Mouse (Mus musculus) spleen, embryonic (tissue): ENCODE measurements around the gene Ccl26.

Experiments used
- CTCF ChIA-PET: fragments of 350-600 bp; sonication (Branson Sonifier 250); formaldehyde crosslinking; loops from one replicate; lab custom pipeline; 2022; lab: Charles Lee

Ccl26 gene

DNA sequence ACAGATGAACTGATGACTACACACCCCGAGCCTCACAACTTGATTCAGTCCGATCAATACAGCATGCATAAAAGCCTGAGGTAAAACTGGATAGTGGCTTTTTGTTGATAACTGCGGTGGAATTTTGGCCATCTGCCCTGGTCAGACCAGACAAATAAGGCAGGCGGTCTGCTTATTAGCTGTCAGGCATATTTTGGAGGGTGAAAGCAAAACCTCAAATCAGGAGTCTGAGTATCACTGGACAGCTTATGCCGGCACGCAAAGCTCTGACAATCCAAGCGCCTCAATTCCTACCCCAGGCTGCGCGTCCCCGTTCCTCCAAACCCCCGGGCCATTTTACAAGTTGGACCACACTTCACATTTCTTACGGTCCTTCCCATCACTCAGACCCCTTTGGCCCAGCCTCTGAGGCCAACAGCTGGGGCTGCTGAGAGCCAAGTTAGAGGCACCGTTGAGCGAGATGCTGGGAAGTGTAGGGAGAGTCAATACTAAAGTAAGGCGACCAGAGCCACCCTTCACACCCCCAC, 19.3 kb downstream of the Ccl26 start:
- CTCF ChIA-PET, result no interaction called here

DNA sequence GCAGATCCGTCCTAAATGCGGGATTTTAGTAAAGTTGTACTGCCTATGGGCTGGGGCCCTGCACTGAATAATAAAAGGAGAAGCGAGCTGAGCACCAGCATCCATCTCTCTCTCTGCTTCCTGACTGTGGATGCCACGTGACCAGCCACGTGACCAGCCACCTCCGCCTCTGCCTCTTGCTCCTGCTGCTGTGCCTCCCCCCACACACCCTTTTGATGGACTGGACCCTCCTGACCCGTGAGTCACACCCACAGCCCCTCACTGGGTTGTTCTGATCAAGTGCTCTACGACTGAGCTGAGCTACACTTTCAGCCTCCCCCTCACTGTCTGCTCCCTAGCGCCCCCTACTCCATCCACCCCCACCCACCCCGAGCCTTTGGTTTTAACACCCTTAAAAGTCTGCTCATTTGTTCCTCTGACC, 25.6 kb downstream of the Ccl26 start:
- CTCF ChIA-PET, result interaction anchor here (0.6 kb wide), 3 partner anchors 51 to 878 kb away, joined by 3 to 5 read pairs (median 4); no protein-coding TSS in a partner anchor

DNA sequence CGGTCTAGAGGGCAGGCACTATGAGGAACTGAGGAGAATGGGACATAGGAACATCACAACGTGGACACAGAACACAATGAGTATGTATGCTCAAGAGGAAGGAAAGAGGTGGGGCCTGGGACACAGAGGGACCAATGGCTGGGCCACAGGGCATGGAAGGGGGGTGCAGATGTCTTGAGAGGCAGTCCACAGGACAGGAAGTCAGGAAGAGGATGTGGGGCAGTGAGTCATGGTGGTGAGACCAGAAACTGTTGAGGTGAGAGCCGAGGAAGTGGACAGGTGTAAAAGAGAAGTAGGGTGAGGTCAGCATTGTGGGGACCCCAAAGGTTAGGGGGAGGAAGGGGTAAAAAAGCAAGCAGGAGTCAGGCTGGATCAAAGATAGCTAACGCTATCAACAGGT, 26.0 kb downstream of the Ccl26 start:
- CTCF ChIA-PET, result interaction anchor here (0.6 kb wide), 1 partner anchor 879 kb away, joined by 3 read pairs; no protein-coding TSS in a partner anchor

DNA sequence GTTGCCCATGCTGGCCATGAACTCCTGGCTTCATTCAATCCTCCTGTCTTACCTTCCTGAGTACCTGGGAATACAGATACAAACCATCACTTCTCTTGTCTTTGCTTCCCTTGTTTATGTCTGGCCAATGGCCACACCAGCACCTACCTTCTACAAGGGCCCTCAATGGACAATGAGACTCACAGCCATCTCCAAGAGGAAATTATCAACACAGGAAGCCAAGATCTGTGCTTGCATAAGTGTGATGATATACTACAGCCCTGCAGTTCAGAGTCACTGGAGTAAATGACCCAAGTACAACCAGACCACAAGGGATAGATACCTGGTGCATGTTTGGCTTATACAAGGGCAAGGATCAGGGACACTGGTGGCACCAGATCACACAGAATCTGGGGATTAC, 27.5 kb downstream of the Ccl26 start:
- CTCF ChIA-PET, result no interaction called here

DNA sequence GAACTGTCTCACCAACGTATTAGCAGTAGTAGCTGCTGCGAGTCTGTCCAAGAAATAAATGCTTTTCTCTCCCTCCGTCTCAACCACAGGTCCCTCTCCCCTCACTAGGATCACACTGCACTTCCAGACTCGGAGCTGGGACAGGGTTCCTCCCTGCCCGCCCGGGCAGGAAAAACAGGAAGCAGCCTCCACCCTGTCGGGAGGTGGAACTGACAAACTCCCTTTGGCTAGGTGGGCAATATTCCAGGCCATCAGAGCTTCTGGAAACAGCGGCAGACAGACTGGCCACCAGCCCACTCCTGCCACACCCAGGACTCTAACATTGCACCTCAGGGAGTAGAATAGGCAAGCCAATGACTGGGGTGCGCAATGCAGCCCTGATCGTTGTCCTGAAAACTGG, 29.9 kb downstream of the Ccl26 start:
- CTCF ChIA-PET, result no interaction called here

DNA sequence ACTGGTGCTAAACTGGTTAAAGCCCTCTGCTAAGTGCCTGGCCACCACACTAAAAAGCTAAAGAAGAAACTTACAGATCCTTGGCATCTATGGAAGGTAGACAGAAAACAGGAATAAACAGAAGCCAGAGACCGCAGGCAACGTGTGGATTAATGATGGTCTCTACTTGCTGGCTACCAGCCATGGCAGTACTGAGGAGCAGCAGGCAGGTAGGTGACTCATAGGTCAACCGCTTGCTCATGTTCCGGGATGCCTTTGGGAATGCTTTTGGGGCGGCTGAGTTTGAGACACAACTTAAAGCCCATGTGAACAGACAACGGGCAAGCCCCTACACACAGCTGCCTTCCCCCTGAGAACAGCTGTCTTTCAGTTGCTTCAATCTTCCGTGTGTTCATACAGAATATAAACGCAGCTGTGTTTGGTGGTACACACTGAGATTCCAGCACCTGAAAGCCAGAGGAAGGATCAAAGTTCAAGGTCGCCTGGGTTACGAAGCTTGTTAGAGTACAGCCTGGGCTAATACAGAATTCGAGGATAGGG, 32.0 kb downstream of the Ccl26 start:
- CTCF ChIA-PET, result interaction anchor here (0.6 kb wide), 1 partner anchor 67 kb away, joined by 3 read pairs; no protein-coding TSS in a partner anchor

DNA sequence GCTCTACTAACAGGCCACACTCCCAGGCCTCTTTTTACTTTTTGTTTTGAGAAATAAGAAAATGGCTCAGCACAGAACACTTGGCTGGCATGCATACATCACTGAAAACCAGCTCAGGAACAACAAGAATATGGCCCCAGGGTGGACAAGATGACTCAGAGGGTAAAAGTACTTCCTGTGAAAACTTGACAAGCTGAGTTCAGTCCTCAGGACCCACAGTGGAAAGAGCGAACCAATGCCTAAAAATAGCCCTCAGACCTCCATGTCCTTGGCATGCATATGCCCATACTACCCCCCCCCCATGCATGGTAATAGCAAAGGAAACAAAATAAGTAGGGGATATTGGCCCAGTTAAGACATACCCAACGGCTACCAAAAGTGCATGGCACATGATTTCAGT, 33.4 kb downstream of the Ccl26 start:
- CTCF ChIA-PET, result interaction anchor here (0.7 kb wide), 1 partner anchor 131 kb away, joined by 5 read pairs; no protein-coding TSS in a partner anchor

DNA sequence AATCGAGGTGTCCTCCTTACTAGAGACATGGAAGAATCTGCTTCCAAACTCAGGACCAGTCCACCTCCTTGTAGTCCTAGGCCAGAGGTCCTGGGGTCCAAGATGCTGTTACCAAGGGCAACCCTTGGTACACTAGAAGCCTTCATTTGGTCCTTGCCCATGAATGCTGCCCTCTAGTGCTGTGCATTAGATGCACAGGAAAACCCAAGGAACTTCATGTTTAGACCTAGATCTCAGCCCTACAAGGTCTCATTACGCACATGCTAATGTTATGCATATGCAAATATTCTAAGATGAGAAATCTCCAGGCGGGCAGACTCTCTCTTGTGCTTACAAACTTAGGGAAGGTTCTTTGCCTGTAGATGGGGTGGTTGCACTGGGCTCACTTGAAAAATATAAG, 34.1 kb downstream of the Ccl26 start:
- CTCF ChIA-PET, result no interaction called here

DNA sequence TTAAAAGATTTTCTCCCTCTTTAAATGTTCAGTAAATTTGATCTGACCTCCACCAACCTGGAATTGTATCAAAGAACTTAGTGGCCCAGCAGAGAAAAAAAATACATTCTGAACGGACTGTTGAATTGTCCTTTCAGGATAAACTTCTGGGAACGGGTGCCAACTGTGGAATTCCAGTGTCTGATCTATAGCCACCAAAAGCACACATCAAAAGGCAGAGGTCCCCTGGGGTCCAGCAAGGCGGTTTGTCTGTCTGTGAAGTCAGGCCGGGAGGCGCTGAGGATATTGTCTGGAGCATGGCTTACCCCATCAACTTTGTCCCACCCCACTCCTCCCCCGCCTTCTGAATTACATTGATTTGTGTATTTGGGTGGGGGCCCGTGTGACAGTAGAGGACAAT, 35.4 kb downstream of the Ccl26 start:
- CTCF ChIA-PET, result no interaction called here

DNA sequence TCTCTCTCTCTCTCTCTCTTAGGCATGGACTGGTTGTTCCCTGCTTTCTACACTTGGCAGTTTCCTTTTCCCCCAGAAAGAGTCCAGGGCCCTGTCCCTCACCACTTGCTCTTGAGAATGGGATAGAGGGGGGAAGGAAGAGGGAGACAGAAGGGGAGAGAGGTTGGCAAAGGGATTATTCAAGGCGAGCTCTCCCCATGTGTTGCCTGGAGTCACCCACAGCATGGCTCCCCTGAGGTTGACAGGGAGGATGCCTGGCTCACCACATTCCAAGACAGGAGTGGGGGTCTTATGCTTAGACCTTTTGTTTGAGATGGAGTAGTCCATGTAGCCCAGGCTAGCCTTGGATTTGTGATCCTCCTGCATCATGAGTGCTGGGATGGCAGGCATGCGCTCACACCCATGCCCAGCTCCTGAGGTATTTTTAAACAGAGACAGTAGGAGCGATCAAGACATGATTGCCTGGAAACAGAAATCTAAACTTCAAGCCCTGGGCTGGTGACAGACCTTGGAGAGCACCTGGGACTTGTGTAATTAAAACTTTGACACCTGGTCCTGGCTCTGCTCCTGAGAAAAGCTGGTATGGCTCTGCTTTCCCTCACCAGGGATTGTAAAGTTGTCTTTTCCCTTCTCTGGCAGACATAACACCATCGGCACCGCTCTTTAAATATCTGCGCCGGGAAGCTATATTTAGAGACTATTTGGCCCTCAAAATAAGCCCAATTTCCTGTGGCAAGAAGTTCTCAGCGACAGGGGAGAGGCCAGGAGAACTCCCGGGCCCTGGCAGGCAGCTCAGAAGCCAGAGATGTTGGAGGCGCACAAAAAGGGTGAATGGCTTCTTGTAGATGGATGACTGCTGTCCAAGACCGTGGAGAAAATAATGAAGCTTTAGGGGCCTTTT, 38.5 kb downstream of the Ccl26 start:
- CTCF ChIA-PET, result interaction anchor here (0.6 kb wide), 1 partner anchor 24 kb away, joined by 3 read pairs; no protein-coding TSS in a partner anchor

DNA sequence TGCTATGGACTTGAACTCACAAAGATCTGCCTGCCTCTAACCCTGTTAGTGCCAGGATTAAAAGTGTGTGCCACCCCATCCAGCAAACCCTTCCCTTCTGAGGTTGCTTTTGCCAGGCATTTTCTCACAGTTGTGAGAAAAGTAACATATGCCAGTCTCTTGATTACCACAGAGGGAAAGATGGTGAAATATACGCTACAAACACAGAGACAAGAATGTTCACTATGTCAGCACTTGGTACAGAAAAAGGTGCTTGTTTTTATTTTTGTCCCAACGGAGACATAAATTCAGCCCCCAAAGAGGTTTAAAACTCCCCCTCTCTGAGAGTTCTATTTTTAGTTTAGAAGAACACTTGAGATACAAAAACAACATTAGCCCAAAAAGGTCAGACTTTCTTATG, 39.3 kb downstream of the Ccl26 start:
- CTCF ChIA-PET, result no interaction called here

DNA sequence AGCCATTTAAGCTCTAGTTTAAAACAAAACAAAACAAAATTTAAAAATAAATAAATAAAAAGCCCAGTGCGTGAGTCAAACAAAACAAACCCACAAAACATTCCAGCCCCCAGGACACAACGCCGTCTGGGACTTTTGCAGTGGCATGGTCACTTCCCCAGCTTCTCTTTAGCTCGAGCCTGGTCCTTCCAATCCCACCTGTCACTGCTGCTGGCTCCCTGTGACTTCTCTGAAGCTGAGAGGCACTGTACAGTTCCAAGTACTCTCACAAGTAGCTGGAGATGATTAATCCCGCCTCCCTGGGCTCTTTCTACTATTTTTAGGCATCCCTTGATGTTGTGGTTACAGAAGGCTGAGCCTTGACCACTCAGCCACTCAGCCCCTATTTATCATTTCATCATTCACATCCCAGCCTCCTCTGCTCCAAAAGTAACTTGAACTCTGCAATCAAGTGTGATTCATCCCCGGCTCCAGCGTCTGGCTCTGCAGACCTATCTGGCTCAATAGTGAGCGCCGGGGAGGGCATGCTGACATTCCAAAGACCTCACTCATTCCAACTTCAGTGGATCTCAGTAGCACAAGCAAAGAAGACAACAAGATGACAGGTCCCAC, 41.2 kb downstream of the Ccl26 start:
- CTCF ChIA-PET, result no interaction called here

DNA sequence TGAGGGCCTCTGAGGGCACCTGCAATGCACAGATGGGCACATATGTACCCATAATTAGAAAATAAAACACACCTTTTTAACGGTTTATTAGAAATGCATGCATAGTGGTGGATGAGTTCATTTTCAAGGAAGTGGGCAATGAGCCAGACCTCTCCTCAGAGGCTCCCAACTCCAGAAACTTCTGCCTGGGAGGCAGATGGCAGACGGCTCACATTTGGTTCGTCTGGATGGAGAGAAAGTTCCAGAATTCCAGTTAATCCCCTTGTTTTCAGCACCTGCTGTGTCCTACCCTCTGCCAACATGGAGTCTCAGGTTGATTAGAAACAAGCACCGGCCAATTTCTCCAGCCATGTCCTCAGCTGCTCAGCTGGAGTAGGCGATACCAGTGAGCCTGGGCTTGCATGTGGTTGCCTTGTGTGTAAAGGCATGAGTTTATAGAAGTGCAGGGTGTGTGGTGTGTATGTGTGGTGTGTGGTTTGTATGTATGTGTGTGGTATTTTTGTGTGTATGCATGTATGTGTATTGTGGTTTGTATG, 46.0 kb downstream of the Ccl26 start:
- CTCF ChIA-PET, result no interaction called here

DNA sequence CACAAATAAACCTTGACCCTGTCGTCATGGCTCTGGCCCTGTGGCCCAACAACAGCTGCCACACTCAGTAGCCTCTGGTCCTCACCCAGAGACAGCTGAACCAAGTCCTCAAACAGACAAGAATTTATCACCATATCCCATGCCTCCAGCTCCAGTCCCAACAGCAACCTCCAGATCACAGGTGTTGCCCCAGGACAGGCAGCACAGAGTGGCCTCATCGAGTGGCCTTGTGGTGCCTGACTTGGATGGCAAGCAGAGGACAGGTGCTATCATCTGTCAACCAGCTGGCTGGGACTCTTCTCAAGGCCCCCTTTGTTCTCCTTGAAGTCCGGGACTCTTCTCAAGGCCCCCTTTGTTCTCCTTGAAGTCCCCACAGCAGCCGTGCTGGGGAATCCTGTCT, 50.2 kb downstream of the Ccl26 start:
- CTCF ChIA-PET, result interaction anchor here (0.9 kb wide), 1 partner anchor 22 kb away, joined by 3 read pairs; no protein-coding TSS in a partner anchor

DNA sequence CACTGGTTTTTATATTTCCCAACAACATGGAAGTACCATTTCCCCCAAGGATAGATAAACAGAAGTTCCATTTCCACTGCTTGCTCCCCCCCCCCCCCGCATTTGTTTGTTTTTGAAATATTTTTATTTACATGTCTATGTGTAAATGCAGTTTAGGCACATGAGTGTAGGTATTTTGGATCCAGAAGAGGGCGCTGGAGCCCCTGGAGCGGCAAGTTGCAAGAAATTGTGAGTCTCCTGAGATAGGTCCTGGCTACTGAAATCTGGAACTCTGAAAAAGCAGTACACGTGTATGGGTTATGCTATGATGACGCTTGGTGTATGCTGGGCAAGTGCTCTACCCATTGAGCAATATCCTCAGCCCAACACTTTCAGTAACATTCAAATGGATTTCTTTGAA, 52.3 kb downstream of the Ccl26 start:
- CTCF ChIA-PET, result no interaction called here
